Mouse (Mus musculus) ES-E14 (cell line): ENCODE results near the gene Nkiras2.

Experiments
- CHD2 ChIP-seq: IDR thresholded peaks from 2 replicates; pipeline ENCODE4 v1.6.1; 2014; ENCODE audit warnings: mild to moderate bottlenecking, low read depth, low read length, inconsistent platforms
- HCFC1 ChIP-seq: IDR thresholded peaks from 2 replicates; pipeline ENCODE4 v1.6.1; 2012; ENCODE audit warnings: low read length, inconsistent platforms, borderline replicate concordance; ENCODE audit not compliant: insufficient read depth
- MAFK ChIP-seq: IDR thresholded peaks from 2 replicates; pipeline ENCODE4 v1.6.1; 2014; ENCODE audit warnings: mild to moderate bottlenecking, low read depth, low read length, inconsistent platforms; ENCODE audit not compliant: insufficient read depth
- ZC3H11A ChIP-seq: IDR thresholded peaks from 2 replicates; pipeline ENCODE4 v1.6.1; 2012; ENCODE audit warnings: low read depth, mild to moderate bottlenecking, inconsistent platforms, low read length, borderline replicate concordance
- ZNF384 ChIP-seq: IDR thresholded peaks from 2 replicates; pipeline ENCODE4 v1.6.1; 2012; ENCODE audit warnings: low read depth, low read length, inconsistent platforms

DNA sequence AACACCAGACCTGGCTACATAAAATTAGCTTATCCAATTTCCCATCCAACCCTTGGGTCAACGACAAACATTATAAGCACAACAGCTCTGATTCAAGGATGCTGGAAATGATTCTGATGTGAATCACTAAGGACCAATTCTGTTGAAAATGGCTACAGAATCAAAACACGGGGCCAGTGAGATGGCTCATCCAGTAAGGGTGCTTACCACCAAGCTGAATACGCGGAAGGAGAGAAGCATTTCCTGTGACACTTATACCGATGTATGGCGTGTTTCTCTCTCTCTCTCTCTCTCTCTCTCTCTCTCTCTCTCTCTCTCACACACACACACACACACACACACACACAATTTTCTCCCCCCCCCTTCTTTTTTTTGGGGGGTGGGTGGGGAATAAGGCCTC lies 11.9 kb upstream of the Nkiras2 start:
- no peak for TF ChIP-seq CHD2
- TF ChIP-seq MAFK = no peak
- TF ChIP-seq HCFC1 = no peak
- TF ChIP-seq ZNF384 = no peak
- TF ChIP-seq ZC3H11A = no peak
